Mouse (Mus musculus) embryonic facial prominence, embryonic 15.5 days (tissue): Measurements from ENCODE around the gene Ccdc194. TPM values are rescaled to one million over a fixed set of nuclear protein-coding genes. Genes with fewer than 3 reads are reported as not detected.

Experiments used
- ATAC-seq: fragments of 200-750 bp; cut with Nextera tagmentation; 2 replicates; pipeline ENCODE4 v1.8.0; 2017; ENCODE audit warnings: low read depth, moderate TSS enrichment; ENCODE audit not compliant: insufficient number of reproducible peaks, low FRiP score, low TSS enrichment
- H3K27ac ChIP-seq: fragments of 300-500 bp; sonication (generic); replicated peaks from 2 replicates; pipeline ENCODE4 v1.5.1; 2015; ENCODE audit warnings: mild to moderate bottlenecking, inconsistent platforms
- H3K27me3 ChIP-seq: fragments of 300-500 bp; sonication (generic); 2 replicates; pipeline ENCODE4 v1.6.1; 2015; ENCODE audit warnings: inconsistent platforms
- H3K36me3 ChIP-seq: fragments of 300-500 bp; sonication (generic); 2 replicates; pipeline ENCODE4 v1.6.1; 2015; ENCODE audit warnings: mild to moderate bottlenecking, inconsistent platforms
- H3K4me1 ChIP-seq: fragments of 300-500 bp; sonication (generic); 2 replicates; pipeline ENCODE4 v1.6.1; 2015; ENCODE audit warnings: inconsistent platforms
- H3K4me2 ChIP-seq: fragments of 300-500 bp; sonication (generic); replicated peaks from 2 replicates; pipeline ENCODE4 v1.6.1; 2015; ENCODE audit warnings: mild to moderate bottlenecking, inconsistent platforms
- H3K4me3 ChIP-seq: fragments of 300-500 bp; sonication (generic); replicated peaks from 2 replicates; pipeline ENCODE4 v1.5.1; 2015; ENCODE audit warnings: mild to moderate bottlenecking, inconsistent platforms
- H3K9ac ChIP-seq: fragments of 300-500 bp; sonication (generic); 2 replicates; pipeline ENCODE4 v1.6.1; 2015; ENCODE audit warnings: inconsistent platforms
- H3K9me3 ChIP-seq: fragments of 300-500 bp; sonication (generic); replicated peaks from 2 replicates; pipeline ENCODE4 v1.6.1; 2016; ENCODE audit warnings: inconsistent platforms
- WGBS: fragments of 180-500 bp; shearing (Covaris S2); methylation state at CpG from one replicate; pipeline ENCODE4 v1.1.7; 2015; 5-methylcytosine and 5-hydroxymethylcytosine counted together
- polyA plus RNA-seq: library from polyadenylated mRNA; unstranded; fragments of >200 nt; fragmentation: Nextera tagmentation; extraction: Ambion mirVana; gene quantifications from 2 replicates; pipeline ENCODE4 v1.2.1, GENCODE M21; 2015

The Ccdc194 gene
- 2.4 and 3.0 TPM in 2 replicates for polyA plus RNA-seq

- WGBS, result 13% methylated on average over 46 of the region's 46 CpGs
- Histone ChIP-seq H3K4me2 (0 out of 2 replicates have a peak within 1 kb of the TSS, but pooled peaks have one; percentile 19), H3K27ac (no peak within 1 kb of the TSS), H3K36me3 (no peaks in the 10 kb centered on the region), H3K4me3 (no peak within 1 kb of the TSS), H3K9me3 (no peaks in the 10 kb centered on the region), H3K9ac (no peak within 1 kb of the TSS), H3K27me3 (peaks cover 37% of the 10 kb centered on the region), H3K4me1 (peaks cover 17% of the 10 kb centered on the region; the same call in 1 of the 2 replicates)
- no peak for ATAC-seq
These were observed at the start of gene Ccdc194 for GRCm38 (mm10) chr8:71525226-71526050. Gene Ccdc194, minus strand, starts transcription at chr8:71525711.

- Histone ChIP-seq H3K4me1 (peaks cover 27% of the 10 kb centered on the region), H3K4me2 (no peak overlapping the region), H3K4me3 (no peak overlapping the region), H3K27me3 (no peaks in the 10 kb centered on the region), H3K36me3 (no peaks in the 10 kb centered on the region), H3K9ac (no peak overlapping the region), H3K27ac (no peak overlapping the region), H3K9me3 (no peaks in the 10 kb centered on the region)
- 72% methylated on average over 1 of the region's 1 CpGs for WGBS
- ATAC-seq, result no peak
These were observed 49.5 kb upstream of the Ccdc194 start for GRCm38 (mm10) chr8:71575020-71575419.

GRCm38 (mm10) chr8:71574426-71574825 is 48.9 kb upstream of the Ccdc194 start:
- H3K4me2 ChIP-seq, result no peak overlapping the region
- H3K9ac ChIP-seq, result no peak overlapping the region
- H3K4me3 ChIP-seq, result no peak overlapping the region
- H3K27ac ChIP-seq, result no peak overlapping the region
- no peaks in the 10 kb centered on the region for H3K9me3 ChIP-seq
- H3K27me3 ChIP-seq, result no peaks in the 10 kb centered on the region
- no peaks in the 10 kb centered on the region for H3K36me3 ChIP-seq
- 58% methylated on average over 7 of the region's 7 CpGs for WGBS
- peaks cover 23% of the 10 kb centered on the region for H3K4me1 ChIP-seq
- no peak for ATAC-seq

GRCm38 (mm10) chr8:71572847-71573633 is 47.5 kb upstream of the Ccdc194 start:
- H3K4me3 ChIP-seq, result no peak overlapping the region
- H3K9ac ChIP-seq, result no peak overlapping the region
- no peaks in the 10 kb centered on the region for H3K9me3 ChIP-seq
- no peak for ATAC-seq
- H3K4me1 ChIP-seq, result peaks cover 33% of the 10 kb centered on the region
- H3K27ac ChIP-seq, result peak overlapping the region; percentile 14; the same call in 1 of the 2 replicates
- 0 out of 2 replicates have a peak overlapping the region, but pooled peaks have one; percentile 6 for H3K4me2 ChIP-seq
- WGBS, result 62% methylated on average over 9 of the region's 9 CpGs
- H3K36me3 ChIP-seq, result no peaks in the 10 kb centered on the region
- no peaks in the 10 kb centered on the region for H3K27me3 ChIP-seq

GRCm38 (mm10) chr8:71572077-71572476 is 46.6 kb upstream of the Ccdc194 start:
- no peaks in the 10 kb centered on the region for H3K9me3 ChIP-seq
- 0 out of 2 replicates have a peak, but pooled peaks cover 3% of the 10 kb centered on the region for H3K27me3 ChIP-seq
- no peak overlapping the region for H3K9ac ChIP-seq
- no peaks in the 10 kb centered on the region for H3K36me3 ChIP-seq
- H3K27ac ChIP-seq, result no peak overlapping the region
- peaks cover 33% of the 10 kb centered on the region for H3K4me1 ChIP-seq
- ATAC-seq, result no peak
- H3K4me2 ChIP-seq, result no peak overlapping the region
- H3K4me3 ChIP-seq, result no peak overlapping the region
- 83% methylated on average over 2 of the region's 2 CpGs for WGBS

- Histone ChIP-seq H3K36me3 (no peaks in the 10 kb centered on the region), H3K27me3 (0 out of 2 replicates have a peak, but pooled peaks cover 3% of the 10 kb centered on the region), H3K4me3 (peak overlapping the region; percentile 64), H3K4me1 (peaks cover 33% of the 10 kb centered on the region), H3K9me3 (no peaks in the 10 kb centered on the region), H3K27ac (peak overlapping the region; percentile 93), H3K9ac (peak overlapping the region; percentile 42), H3K4me2 (peak overlapping the region; percentile 85)
- WGBS, result under 1% methylated on average over 41 of the region's 41 CpGs
- ATAC-seq, result peak; percentile 91
These were observed 44.9 kb upstream of the Ccdc194 start for GRCm38 (mm10) chr8:71570291-71570954.

GRCm38 (mm10) chr8:71569366-71570290 is 44.1 kb upstream of the Ccdc194 start:
- WGBS, result under 1% methylated on average over 51 of the region's 51 CpGs
- Histone ChIP-seq H3K4me2 (peak overlapping the region; percentile 85), H3K4me3 (peak overlapping the region; percentile 64), H3K27me3 (0 out of 2 replicates have a peak, but pooled peaks cover 3% of the 10 kb centered on the region), H3K27ac (peak overlapping the region; percentile 93), H3K36me3 (no peaks in the 10 kb centered on the region), H3K9me3 (no peaks in the 10 kb centered on the region), H3K9ac (peak overlapping the region; percentile 39), H3K4me1 (peaks cover 33% of the 10 kb centered on the region)
- peak; percentile 81 for ATAC-seq

GRCm38 (mm10) chr8:71568941-71569340 is 43.4 kb upstream of the Ccdc194 start:
- WGBS, result 15% methylated on average over 6 of the region's 6 CpGs
- peak overlapping the region; percentile 93 for H3K27ac ChIP-seq
- H3K9me3 ChIP-seq, result 0 out of 2 replicates have a peak, but pooled peaks cover 5% of the 10 kb centered on the region
- H3K4me2 ChIP-seq, result peak overlapping the region; percentile 85
- H3K9ac ChIP-seq, result peak overlapping the region; percentile 39; the same call in 1 of the 2 replicates
- no peaks in the 10 kb centered on the region for H3K36me3 ChIP-seq
- H3K4me1 ChIP-seq, result peaks cover 27% of the 10 kb centered on the region
- peak overlapping the region; percentile 64 for H3K4me3 ChIP-seq
- ATAC-seq, result no peak
- H3K27me3 ChIP-seq, result 0 out of 2 replicates have a peak, but pooled peaks cover 3% of the 10 kb centered on the region

GRCm38 (mm10) chr8:71568387-71568937 is 43.0 kb upstream of the Ccdc194 start, which contains the start of gene Slc27a1:
Gene Slc27a1, plus strand, starts transcription at chr8:71568882.
- no peak for ATAC-seq
- peak within 1 kb of the TSS; percentile 85 for H3K4me2 ChIP-seq
- peaks cover 27% of the 10 kb centered on the region for H3K4me1 ChIP-seq
- H3K27ac ChIP-seq, result peak within 1 kb of the TSS; percentile 93
- peak within 1 kb of the TSS; percentile 64 for H3K4me3 ChIP-seq
- 0 out of 2 replicates have a peak, but pooled peaks cover 5% of the 10 kb centered on the region for H3K9me3 ChIP-seq
- 0 out of 2 replicates have a peak, but pooled peaks cover 3% of the 10 kb centered on the region for H3K27me3 ChIP-seq
- H3K9ac ChIP-seq, result peak within 1 kb of the TSS; percentile 39
- no peaks in the 10 kb centered on the region for H3K36me3 ChIP-seq
- WGBS, result 10% methylated on average over 13 of the region's 13 CpGs
